Mouse (Mus musculus): ENCODE measurements around the gene Slc29a3.

GRCm38 (mm10) chr10:60792365-60792764, 39.8 kb upstream of the Slc29a3 start:
- TF ChIP-seq CTCF (IDR thresholded peaks at IDR 0.05; ENCODE audit: borderline replicate concordance, insufficient read depth, low read depth, low read length) (no peak), POLR2A (IDR thresholded peaks at IDR 0.05; ENCODE audit: borderline replicate concordance, insufficient read depth, low read length) (no peak)
